Mouse (Mus musculus) testis, adult 2 months (tissue): ENCODE measurements around the gene Lrrc32.

ENCODE experiments used
- CTCF ChIP-seq: fragments of 200-500 bp; IDR thresholded peaks from 2 replicates; pipeline ENCODE4 v1.5.1; 2012; ENCODE audit warnings: low read depth, mild to moderate bottlenecking, inconsistent platforms, low read length, moderate library complexity; ENCODE audit not compliant: control insufficient read depth, insufficient read depth, insufficient replicate concordance
- POLR2A ChIP-seq: fragments of 200-500 bp; IDR thresholded peaks from 2 replicates; pipeline ENCODE4 v1.6.1; 2012; ENCODE audit warnings: low read depth, mild to moderate bottlenecking, inconsistent platforms, low read length, moderate library complexity; ENCODE audit not compliant: control insufficient read depth

DNA sequence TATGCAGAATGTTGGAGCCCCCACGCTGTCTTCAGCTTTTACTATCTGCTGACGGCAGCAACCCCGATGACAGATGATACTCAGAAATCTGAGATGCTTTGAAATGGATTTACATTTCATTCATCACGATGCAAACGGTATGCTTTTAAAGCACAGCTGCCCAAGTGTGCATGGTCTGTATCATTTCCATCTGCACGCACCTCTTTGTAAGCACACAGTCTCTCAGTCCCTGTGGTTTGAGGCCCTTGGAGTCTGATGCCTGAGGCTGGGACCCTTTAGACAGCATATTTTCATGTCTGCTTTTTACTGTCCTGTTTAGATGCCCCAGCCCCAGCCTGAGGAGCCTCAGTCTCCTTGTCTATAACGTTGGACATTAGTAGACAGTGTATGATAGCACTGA, 28.8 kb upstream of the Lrrc32 start:
- TF ChIP-seq CTCF (no peak), POLR2A (no peak)
